Mouse (Mus musculus) kidney, adult 18-20 months (tissue): ENCODE results near the gene Gm10256.
"Not testable (repeated sequence)": the region's sequence is repeated elsewhere in the genome, so short reads cannot be mapped to it uniquely, and the experiment has no call there.

ENCODE experiments used
- DNase-seq: peaks from one replicate; pipeline ENCODE4 v3.0.0; 2021

Gene Gm10256

GRCm38 (mm10) chrY:2830380-2830779 is at the start of gene Gm10256, which contains the start of gene Rbmy:
TSS of gene Gm10256 (plus strand) at chrY:2830699.
TSS of gene Rbmy (plus strand) at chrY:2830680.
- not testable (repeated sequence) for DNase-seq

GRCm38 (mm10) chrY:2796105-2796504 is 34.4 kb upstream of the Gm10256 start, which contains the start of gene Gm4064:
TSS of gene Gm4064 (minus strand) at chrY:2796205.
- DNase-seq = not testable (repeated sequence)

GRCm38 (mm10) chrY:2900689-2901088 is 70.2 kb downstream of the Gm10256 start, which contains the start of gene Gm10352:
TSS of gene Gm10352 (plus strand) at chrY:2900989.
- DNase-seq = not testable (repeated sequence)
